Mouse (Mus musculus): ENCODE results near the gene Fam71d.

The Fam71d gene

DNA sequence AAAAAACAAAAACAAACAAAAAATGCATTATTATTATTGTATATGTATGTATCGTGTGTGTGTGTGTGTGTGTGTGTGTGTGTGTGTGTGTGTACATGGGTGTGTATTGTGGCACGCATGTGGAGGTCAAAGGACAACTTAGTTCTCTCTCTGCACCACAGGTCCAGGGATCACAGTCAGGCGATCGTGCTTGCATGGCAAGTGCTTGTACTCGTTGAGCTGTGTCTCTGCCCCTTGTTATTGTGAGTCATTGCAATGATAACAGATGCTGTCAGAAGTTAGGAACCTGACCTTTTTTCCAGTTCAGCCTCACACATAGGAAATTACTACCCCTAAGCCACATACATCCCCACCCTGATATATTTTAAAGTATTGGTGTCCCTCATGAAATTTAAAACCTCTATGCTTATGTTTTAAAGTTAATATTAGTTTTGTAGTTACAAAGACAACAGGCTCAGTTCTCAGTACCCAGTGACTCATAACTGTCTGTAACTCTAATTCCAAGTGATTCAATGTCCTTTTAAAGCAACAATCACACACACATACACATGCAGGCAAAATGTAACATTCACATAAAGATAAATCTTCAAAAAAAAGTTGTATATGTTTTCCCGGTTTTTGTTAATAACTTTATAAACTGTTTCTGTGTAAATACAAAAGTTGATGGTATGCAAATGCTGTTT lies 77.8 kb downstream of the Fam71d start:
- in situ Hi-C loops (cut with MboI, MseI) = loop anchor here (5.0 kb wide), 1 partner anchor 88 kb away; no protein-coding TSS in a partner anchor

DNA sequence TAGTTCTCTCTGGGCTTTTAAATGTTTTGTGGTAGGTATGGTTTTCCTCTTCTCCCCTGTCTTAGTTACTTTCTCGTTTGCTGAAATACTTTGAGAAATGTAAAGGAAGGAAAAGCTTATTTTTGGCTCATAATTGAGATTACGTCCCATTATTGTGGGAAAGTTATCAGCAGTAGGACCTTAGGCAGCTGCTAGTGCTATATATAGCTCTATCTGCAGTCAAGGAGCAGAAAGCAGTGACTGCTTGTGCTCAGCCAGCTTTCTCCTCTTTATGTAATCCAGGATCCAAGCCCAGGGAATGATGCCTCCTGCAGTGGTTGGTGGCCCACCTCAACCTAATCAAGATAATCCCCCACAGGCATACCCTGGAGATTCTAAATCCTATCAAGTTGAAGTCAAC lies 81.9 kb downstream of the Fam71d start:
- in situ Hi-C loops (cut with MboI, MseI) = no loop called here

DNA sequence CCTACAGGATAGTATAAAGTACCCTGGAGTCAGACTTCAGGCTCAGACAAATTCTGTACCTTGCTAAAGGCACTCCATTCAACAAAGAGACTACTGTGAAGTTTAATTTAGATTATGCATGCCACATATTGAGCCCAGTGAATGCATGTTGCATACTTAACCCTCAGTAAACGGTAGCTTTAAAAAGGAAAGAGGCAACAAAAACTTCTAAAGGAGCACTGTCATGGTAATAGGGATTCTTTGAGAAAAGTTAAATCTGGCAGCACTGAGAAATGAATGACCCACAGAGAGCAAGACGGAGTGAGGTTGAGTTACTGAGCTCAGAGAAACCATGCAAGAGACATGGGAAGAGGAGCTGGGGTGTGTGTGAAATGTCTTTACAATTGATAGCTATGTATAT lies 86.6 kb downstream of the Fam71d start:
- in situ Hi-C loops (cut with MboI, MseI) = no loop called here

DNA sequence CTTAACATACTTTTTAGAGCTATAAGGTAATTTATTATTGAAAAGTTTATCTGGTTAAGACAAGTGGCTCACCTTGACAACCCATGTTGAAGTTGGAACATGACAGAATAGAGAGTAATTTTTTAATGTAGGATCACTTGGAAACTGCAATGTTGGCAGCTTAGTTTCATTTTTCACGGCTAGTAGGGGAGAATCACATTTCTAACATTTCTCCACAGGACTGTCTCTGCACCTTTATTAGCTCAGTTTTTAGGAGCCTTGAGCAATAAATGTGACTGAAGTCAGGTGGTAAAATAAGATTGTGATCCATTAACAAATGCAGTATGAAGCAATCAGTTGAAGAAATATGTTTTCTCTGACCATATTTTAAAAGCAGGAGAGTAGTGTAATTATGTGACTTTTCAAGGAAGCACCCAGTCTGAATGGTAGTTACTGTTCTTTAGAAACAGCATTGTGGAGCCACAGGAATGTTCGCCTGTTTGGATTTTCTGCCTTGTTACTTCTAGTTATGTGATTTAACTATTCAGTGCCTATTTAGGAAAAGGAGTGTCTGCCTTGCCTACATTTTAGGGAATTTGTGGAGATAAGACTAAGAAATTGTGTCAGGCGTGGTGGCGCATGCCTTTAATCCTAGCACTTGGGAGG lies 87.2 kb downstream of the Fam71d start:
- in situ Hi-C loops (cut with MboI, MseI) = no loop called here
